Mouse (Mus musculus): ENCODE results near the gene Anks1b.

Gene Anks1b

GRCm38 (mm10) chr10:90376605-90377004 lies 503.3 kb downstream of the Anks1b start:
- in situ Hi-C loops (cut with MboI), result no loop called here

DNA sequence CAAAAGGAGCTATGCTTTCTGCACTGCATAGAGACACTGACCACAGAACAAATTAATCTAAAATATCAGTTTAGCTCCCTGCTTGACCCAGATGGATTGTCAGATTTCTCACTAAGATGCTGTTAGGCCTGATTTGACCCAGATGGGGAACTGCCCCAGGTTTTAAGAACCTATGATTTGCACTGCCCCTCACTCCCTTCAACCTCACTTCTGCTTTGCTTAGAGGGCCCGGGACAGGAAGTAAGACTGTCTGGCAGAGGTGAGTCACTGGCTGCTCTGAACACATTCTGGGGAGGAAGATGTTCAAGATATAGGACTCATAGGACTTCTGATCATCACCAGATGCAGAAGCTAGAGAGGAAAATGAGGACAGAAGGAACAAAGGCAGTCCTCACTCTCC lies 506.8 kb downstream of the Anks1b start:
- in situ Hi-C loops (cut with MboI), result no loop called here

DNA sequence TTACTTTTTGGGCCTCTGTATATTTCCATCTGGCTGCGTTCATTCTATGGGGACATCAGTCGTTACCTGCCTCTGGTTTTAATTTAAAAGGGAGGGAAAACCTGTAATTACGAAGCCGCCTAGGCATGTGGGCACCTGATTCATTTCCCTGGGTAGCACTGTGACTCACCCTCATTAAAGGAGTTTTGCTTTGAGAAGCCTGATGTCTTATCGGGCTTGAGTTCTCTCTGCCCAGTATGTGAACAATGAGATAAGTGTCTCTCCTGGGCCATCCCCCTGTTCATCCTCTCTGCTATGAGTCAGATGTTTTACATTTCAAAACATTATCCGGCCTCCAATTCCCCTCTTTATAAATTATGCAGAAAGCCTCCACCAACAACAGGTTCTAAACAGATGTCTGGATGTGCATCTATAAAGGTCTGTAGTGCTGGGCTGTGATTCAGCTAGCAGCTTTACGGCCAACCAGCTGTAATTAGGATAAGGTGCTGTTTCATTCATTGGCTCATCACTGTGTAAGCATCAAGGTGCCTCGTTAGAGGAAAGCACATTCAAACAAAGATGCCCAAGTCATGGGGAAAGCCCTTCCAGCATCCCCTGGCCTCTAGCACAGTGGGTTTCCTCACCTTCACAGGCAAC lies 507.5 kb downstream of the Anks1b start:
- in situ Hi-C loops (cut with MboI), result no loop called here

GRCm38 (mm10) chr10:90400382-90400781 lies 527.1 kb downstream of the Anks1b start:
- in situ Hi-C loops (cut with MboI), result no loop called here

GRCm38 (mm10) chr10:90408484-90408883 lies 535.2 kb downstream of the Anks1b start:
- in situ Hi-C loops (cut with MboI), result no loop called here

- in situ Hi-C loops (cut with MboI), result no loop called here
Measured at GRCm38 (mm10) chr10:90431527-90431926, 558.2 kb downstream of the Anks1b start.

- in situ Hi-C loops (cut with MboI), result no loop called here
Measured at GRCm38 (mm10) chr10:90431974-90432373, 558.7 kb downstream of the Anks1b start.

- in situ Hi-C loops (cut with MboI), result no loop called here
Measured at GRCm38 (mm10) chr10:90432479-90432878, 559.2 kb downstream of the Anks1b start.

DNA sequence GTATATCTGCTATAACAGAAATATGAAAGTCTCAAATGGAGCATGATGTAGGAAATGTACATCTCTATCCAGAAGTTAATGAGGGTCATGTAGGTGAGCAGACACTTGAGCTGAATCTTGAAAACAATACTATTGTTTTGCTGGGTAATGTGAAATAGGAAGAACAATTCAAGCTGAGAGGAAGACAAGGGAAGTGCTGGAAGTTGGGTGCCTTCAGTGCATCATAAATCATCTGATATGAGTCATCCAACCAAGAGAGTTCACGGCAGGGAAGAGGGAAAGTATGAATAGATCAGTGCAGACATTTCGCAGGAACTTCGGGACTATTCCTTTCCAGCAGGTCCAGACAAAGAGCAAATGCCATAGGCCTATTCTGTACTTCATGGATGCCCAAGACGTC lies 567.7 kb downstream of the Anks1b start:
- in situ Hi-C loops (cut with MboI), result no loop called here

DNA sequence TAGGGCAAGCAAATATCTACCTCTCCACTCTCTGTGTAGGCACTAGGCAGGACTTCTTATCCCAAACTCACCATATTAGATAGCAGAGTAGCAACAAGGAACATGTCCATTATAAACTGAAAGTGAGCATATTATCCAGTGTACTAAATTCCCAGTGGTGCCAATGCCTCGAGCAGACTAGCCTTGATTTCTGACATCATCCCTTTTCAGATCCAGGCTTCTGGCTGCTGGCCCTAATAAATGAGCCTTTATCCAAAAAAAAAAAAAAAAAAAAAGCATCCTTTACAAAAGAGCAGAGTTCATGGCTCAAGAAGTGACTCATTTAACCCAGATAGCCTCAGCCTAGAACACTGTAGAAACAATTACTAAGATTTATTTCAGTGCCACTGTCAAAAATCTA lies 568.3 kb downstream of the Anks1b start:
- in situ Hi-C loops (cut with MboI), result no loop called here

- in situ Hi-C loops (cut with MboI), result no loop called here
Measured at GRCm38 (mm10) chr10:90464906-90465305, 591.6 kb downstream of the Anks1b start.

DNA sequence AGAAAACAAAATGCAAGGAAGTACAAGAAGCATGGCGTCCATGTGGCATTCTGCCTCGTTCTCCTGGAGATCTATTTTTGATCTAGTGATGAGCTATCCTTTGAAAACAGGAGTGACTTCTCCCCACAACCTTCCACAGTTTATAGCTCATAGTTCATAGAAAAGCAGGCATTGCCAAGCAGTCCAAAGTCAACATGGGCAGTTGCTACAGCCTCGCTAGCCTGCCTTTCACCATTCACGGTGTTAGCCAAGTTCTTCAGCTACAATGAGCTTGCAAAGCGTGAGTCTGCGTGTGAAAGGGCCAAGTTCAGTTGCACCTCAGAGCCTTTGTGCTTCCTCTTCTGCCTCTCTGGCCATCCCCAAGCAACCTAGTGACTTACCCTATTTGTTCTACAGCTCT lies 592.1 kb downstream of the Anks1b start:
- in situ Hi-C loops (cut with MboI), result no loop called here

DNA sequence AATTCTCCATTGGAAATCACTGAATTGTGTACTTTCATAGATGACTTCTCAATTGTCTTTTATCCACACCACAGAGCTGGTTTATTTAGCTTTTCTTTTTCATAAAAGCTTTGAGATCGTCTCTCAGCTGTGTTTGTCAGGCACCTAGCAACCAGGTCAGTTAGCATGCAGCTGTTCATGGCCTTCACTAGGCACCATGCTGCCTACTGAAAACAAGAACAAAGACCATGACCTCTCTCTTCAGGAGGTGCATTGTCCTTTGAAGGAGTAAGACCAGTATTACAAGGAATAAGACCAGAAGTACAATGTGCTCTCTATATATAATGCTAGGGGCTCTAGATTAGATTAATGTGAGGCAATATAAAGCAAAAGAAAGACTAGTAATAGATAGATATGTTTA lies 594.2 kb downstream of the Anks1b start:
- in situ Hi-C loops (cut with MboI), result no loop called here

- in situ Hi-C loops (cut with MboI), result no loop called here
Measured at GRCm38 (mm10) chr10:90493436-90493835, 620.1 kb downstream of the Anks1b start.

DNA sequence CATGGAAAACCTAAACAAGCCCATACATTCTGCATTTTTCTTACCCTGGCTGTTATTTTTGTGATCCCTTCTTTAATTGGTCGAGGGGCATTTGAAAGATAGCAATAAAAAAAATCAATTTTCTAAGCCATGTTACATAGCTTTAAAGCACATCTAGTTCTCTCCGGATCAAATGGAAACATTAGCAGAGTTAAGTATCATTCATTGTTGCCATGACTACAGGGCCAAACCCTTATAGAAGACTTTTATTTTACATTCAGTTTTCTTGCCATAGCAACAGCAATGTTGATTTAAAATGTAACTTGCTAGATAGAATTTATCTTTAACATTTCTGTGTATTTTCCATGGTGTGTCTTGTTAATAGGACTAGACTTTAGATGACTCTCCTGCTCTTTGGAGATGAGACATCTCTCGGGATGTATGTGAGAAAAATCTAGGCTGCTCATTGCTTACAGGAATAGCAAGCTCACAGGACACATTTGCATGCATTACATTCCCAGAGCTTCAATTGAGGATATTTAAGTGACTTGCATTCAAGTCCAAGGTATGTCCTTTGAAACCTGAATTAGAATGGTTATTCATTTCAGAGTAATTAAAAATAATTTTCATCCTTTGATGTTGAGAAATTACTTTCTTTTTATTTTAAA lies 620.8 kb downstream of the Anks1b start:
- in situ Hi-C loops (cut with MboI), result no loop called here

- in situ Hi-C loops (cut with MboI), result no loop called here
Measured at GRCm38 (mm10) chr10:90494981-90495516, 621.7 kb downstream of the Anks1b start.

GRCm38 (mm10) chr10:90507561-90507960 lies 634.3 kb downstream of the Anks1b start:
- in situ Hi-C loops (cut with MboI), result no loop called here

GRCm38 (mm10) chr10:90512801-90513200 lies 639.5 kb downstream of the Anks1b start:
- in situ Hi-C loops (cut with MboI), result no loop called here

GRCm38 (mm10) chr10:90531813-90532212 lies 658.5 kb downstream of the Anks1b start:
- in situ Hi-C loops (cut with MboI), result no loop called here

GRCm38 (mm10) chr10:90535370-90535769 lies 662.1 kb downstream of the Anks1b start:
- in situ Hi-C loops (cut with MboI), result no loop called here

GRCm38 (mm10) chr10:90546635-90547034 lies 673.3 kb downstream of the Anks1b start:
- in situ Hi-C loops (cut with MboI), result no loop called here

GRCm38 (mm10) chr10:90562906-90563305 lies 689.6 kb downstream of the Anks1b start:
- in situ Hi-C loops (cut with MboI), result no loop called here

All from mature B cell (primary cell).